Mouse (Mus musculus) bone marrow macrophage, adult 2 months (primary cell): ENCODE measurements around the gene Plekhb1.

Experiments
- CTCF ChIP-seq: IDR thresholded peaks from 2 replicates; pipeline ENCODE4 v1.5.1; 2012; ENCODE audit warnings: low read depth, mild to moderate bottlenecking, low read length, moderate library complexity
- POLR2A ChIP-seq: IDR thresholded peaks from 2 replicates; pipeline ENCODE4 v1.6.1; 2012; ENCODE audit warnings: mild to moderate bottlenecking, low read depth, low read length, borderline replicate concordance

GRCm38 (mm10) chr7:100608130-100608741 lies 54.0 kb downstream of the Plekhb1 start, which contains the start of gene Mrpl48:
- TF ChIP-seq POLR2A (no peak), CTCF (no peak)
